18 mouse cellular contexts compared by ENCODE assay signal in the genomic region with DNA sequence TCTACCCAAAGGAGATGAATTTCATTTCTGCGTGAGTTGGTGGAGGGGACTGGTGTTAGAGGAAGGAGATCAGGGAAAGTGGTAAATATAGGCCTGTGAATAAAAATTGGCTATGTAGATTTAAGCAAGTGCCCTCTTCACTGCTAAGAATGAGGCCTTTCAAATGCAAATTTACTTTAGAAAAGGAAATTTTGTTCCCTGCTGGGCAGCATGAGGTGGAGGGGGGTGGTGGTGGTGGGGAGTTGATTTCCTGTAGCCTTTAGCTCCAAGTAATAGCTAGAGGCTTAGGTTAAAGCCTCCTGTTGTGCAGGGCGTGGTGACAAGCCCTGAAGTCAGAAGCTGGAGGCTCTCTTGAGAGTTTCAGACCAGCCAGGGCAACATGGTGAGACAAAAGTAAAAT. TPM values are rescaled to one million over a fixed set of nuclear protein-coding genes. Genes with fewer than 3 reads are reported as not detected.
DNase-seq lines count a peak whose midpoint lies in the region; ATAC-seq and TF ChIP-seq lines count a peak whose summit lies in the region.
"Had no signal": no experiment of that assay in that cellular context is flagged by ENCODE, and none has a peak within 500 bp of the region (broad histone marks: within the 10 kb centered on the region; RNA-seq: fewer than 3 reads in every experiment).

No protein-coding gene starts in this region.

- peak overlapping the region; percentile 78 for H3K9ac ChIP-seq in ES-Bruce4 (ENCODE audit: low read depth, poor library complexity, severe bottlenecking)
- no peak overlapping the region for H3K9ac ChIP-seq in forebrain, embryonic 13.5 days
- no peak overlapping the region for H3K9ac ChIP-seq in kidney, embryonic 14.5 days (ENCODE audit: low read depth, low read length)
- H3K9ac ChIP-seq: liver, embryonic 13.5 days had no signal

- peak overlapping the region; percentile 100 for H3K27ac ChIP-seq in ES-Bruce4 (ENCODE audit: insufficient read depth, low read length)
- peak overlapping the region; percentile 59 for H3K27ac ChIP-seq in forebrain, embryonic 13.5 days
- no peak overlapping the region for H3K27ac ChIP-seq in kidney, embryonic 14.5 days (ENCODE audit: low read depth, low read length)
- H3K27ac ChIP-seq: liver, embryonic 13.5 days had no signal

- peaks cover 49% of the 10 kb centered on the region for H3K36me3 ChIP-seq in E14TG2a.4 (ENCODE audit: insufficient read depth, low read length)
- H3K36me3 ChIP-seq in ES-Bruce4 (ENCODE audit: control insufficient read depth, insufficient read depth, low read length, poor library complexity, severe bottlenecking) = peaks cover 32% of the 10 kb centered on the region
- peaks cover 30% of the 10 kb centered on the region for H3K36me3 ChIP-seq in forebrain, embryonic 13.5 days (ENCODE audit: poor library complexity, severe bottlenecking)
- H3K36me3 ChIP-seq in kidney, embryonic 14.5 days (ENCODE audit: control insufficient read depth, insufficient read depth, low read length) = peaks cover 12% of the 10 kb centered on the region; the same call in 1 of the 2 replicates
- H3K36me3 ChIP-seq: liver, embryonic 13.5 days had no signal

- peak; percentile 64 for ATAC-seq in forebrain, embryonic 13.5 days
- ATAC-seq in kidney, embryonic 14.5 days (ENCODE audit: low FRiP score, low TSS enrichment) = no peak
- ATAC-seq in inflammation-experienced regulatory T-cells, adult 6 months = no peak

- DNase-seq in mesoderm, embryonic 11.5 days (ENCODE audit: low read depth, low spot score) = peak; percentile 12
- no peak for DNase-seq in kidney, postnatal 36 days
- DNase-seq in urinary bladder, adult 18-20 months (ENCODE audit: low spot score in 2 of 2) = no peak
- DNase-seq: cerebellum, postnatal 25 days; gastrocnemius, postnatal 25 days; heart, postnatal 36 days; liver, embryonic 13.5 days; lung, postnatal 14 days; retina, postnatal 1 day; thymus, adult 2 months had no signal

- TF ChIP-seq CTCF in E14TG2a.4 (conservative IDR thresholded peaks at IDR 0.05; ENCODE audit: low read length) (no peak), ES-Bruce4 (IDR thresholded peaks at IDR 0.05; ENCODE audit: low read depth, low read length) (no peak)

- H3K4me3 ChIP-seq in E14TG2a.4 (replicated peaks; ENCODE audit: low read length) = peak overlapping the region; percentile 55
- H3K4me3 ChIP-seq in ES-Bruce4 (ENCODE audit: low read depth, low read length) = no peak overlapping the region
- no peak overlapping the region for H3K4me3 ChIP-seq in forebrain, embryonic 13.5 days
- H3K4me3 ChIP-seq in kidney, embryonic 14.5 days (ENCODE audit: low read length) = no peak overlapping the region
- H3K4me3 ChIP-seq: erythroblast, embryonic 14.5 days; liver, embryonic 13.5 days; myocyte had no signal

- 2% methylated on average over 2 of the region's 2 CpGs for WGBS in forebrain, embryonic 13.5 days
- 29% methylated on average over 2 of the region's 2 CpGs for whole genome bisulfite sequencing in kidney, embryonic 14.5 days

- peak overlapping the region; percentile 40 for H3K4me2 ChIP-seq in forebrain, embryonic 13.5 days
- no peak overlapping the region for H3K4me2 ChIP-seq in kidney, embryonic 14.5 days (replicated peaks; ENCODE audit: low read depth, low read length)
- H3K4me2 ChIP-seq: liver, embryonic 13.5 days had no signal

- no peaks in the 10 kb centered on the region for H3K9me3 ChIP-seq in E14TG2a.4 (ENCODE audit: low read length)
- no peaks in the 10 kb centered on the region for H3K9me3 ChIP-seq in ES-Bruce4 (replicated peaks; ENCODE audit: control insufficient read depth, insufficient read depth, low read length, poor library complexity, severe bottlenecking)
- H3K9me3 ChIP-seq in forebrain, embryonic 13.5 days (replicated peaks) = no peaks in the 10 kb centered on the region
- no peaks in the 10 kb centered on the region for H3K9me3 ChIP-seq in kidney, embryonic 14.5 days (ENCODE audit: control insufficient read depth, low read length)
- H3K9me3 ChIP-seq: liver, embryonic 13.5 days had no signal

- H3K4me1 ChIP-seq in E14TG2a.4 (replicated peaks; ENCODE audit: low read depth, low read length) (peaks cover 76% of the 10 kb centered on the region), ES-Bruce4 (ENCODE audit: control insufficient read depth, insufficient read depth, low read length) (peaks cover 22% of the 10 kb centered on the region)
- peaks cover 22% of the 10 kb centered on the region for H3K4me1 ChIP-seq in forebrain, embryonic 13.5 days
- H3K4me1 ChIP-seq in kidney, embryonic 14.5 days (ENCODE audit: control insufficient read depth, insufficient read depth, low read length) = no peaks in the 10 kb centered on the region
- H3K4me1 ChIP-seq: liver, embryonic 13.5 days had no signal

- TF ChIP-seq POLR2A in ES-Bruce4 (IDR thresholded peaks at IDR 0.05; ENCODE audit: insufficient read depth, low read length) = no peak

- H3K27me3 ChIP-seq in E14TG2a.4 (ENCODE audit: insufficient read depth, low read length) (no peaks in the 10 kb centered on the region), ES-Bruce4 (ENCODE audit: control insufficient read depth, insufficient read depth, low read length, poor library complexity, severe bottlenecking) (no peaks in the 10 kb centered on the region)
- 0 out of 2 replicates have a peak, but pooled peaks cover 4% of the 10 kb centered on the region for H3K27me3 ChIP-seq in forebrain, embryonic 13.5 days
- no peaks in the 10 kb centered on the region for H3K27me3 ChIP-seq in kidney, embryonic 14.5 days (ENCODE audit: control insufficient read depth, insufficient read depth, low read length)
- H3K27me3 ChIP-seq: liver, embryonic 13.5 days had no signal

- TF ChIP-seq EP300 in ES-Bruce4 (IDR thresholded peaks at IDR 0.05; ENCODE audit: insufficient read depth, low read depth, low read length) = peak; percentile 100

RNA-seq across cellular contexts. Expression of gene Olfr90, which starts 9.3 kb away (rescaled TPM):
- polyA plus RNA-seq in ES-Bruce4 (2011; ENCODE audit: insufficient read depth, insufficient read length, low read depth, missing spikeins) = 0.22 TPM in 1 of 2 replicates, not detected in the other
- polyA plus RNA-seq in forebrain, embryonic 13.5 days (2015; fragmentation: Nextera tagmentation; extraction: Ambion mirVana) = 0.09 and 0.10 TPM in 2 replicates
- not detected in 2 replicates for polyA plus RNA-seq in kidney, embryonic 14.5 days (2014; fragmentation: Nextera tagmentation; extraction: Ambion mirVana)
- under 1 TPM in 2 of 3 experiments, not detected in 1; 0.16 to 0.20 TPM for polyA plus RNA-seq in inflammation-experienced regulatory T-cells, adult 6 months (2017; shearing (Covaris generic))
- polyA plus RNA-seq: erythroblast, embryonic 14.5 days; kidney, embryonic 16.5 days; liver, embryonic 13.5 days; myocyte; thymus, adult 2 months had no signal

RNA-seq across cellular contexts. Expression of gene Olfr91, which starts 19.1 kb away (rescaled TPM):
- not detected in 2 replicates for polyA plus RNA-seq in ES-Bruce4 (2011; ENCODE audit: insufficient read depth, insufficient read length, low read depth, missing spikeins)
- polyA plus RNA-seq in forebrain, embryonic 13.5 days (2015; fragmentation: Nextera tagmentation; extraction: Ambion mirVana) = not detected in 2 replicates
- polyA plus RNA-seq in kidney, embryonic 14.5 days (2014; fragmentation: Nextera tagmentation; extraction: Ambion mirVana) = not detected in 2 replicates
- under 1 TPM in 1 of 3 experiments, not detected in 2; 0.15 TPM for polyA plus RNA-seq in inflammation-experienced regulatory T-cells, adult 6 months (2017; shearing (Covaris generic))
- polyA plus RNA-seq: erythroblast, embryonic 14.5 days; kidney, embryonic 16.5 days; liver, embryonic 13.5 days; myocyte; thymus, adult 2 months had no signal

RNA-seq across cellular contexts. Expression of gene Gabbr1, which starts 33.2 kb away (rescaled TPM):
- 163 and 180 TPM in 2 replicates for polyA plus RNA-seq in ES-Bruce4 (2011; ENCODE audit: insufficient read depth, insufficient read length, low read depth, missing spikeins)
- polyA plus RNA-seq in forebrain, embryonic 13.5 days (2015; fragmentation: Nextera tagmentation; extraction: Ambion mirVana) = 30.1 and 35.2 TPM in 2 replicates
- 8.1 and 11.6 TPM in 2 replicates for polyA plus RNA-seq in kidney, embryonic 14.5 days (2014; fragmentation: Nextera tagmentation; extraction: Ambion mirVana)
- 1 to 10 TPM; 4.1 to 8.0 (median 7.4) TPM for polyA plus RNA-seq in inflammation-experienced regulatory T-cells, adult 6 months (2017; shearing (Covaris generic))

RNA-seq across cellular contexts. Expression of gene Olfr92, which starts 40.9 kb away (rescaled TPM):
- not detected in 2 replicates for polyA plus RNA-seq in ES-Bruce4 (2011; ENCODE audit: insufficient read depth, insufficient read length, low read depth, missing spikeins)
- not detected in 2 replicates for polyA plus RNA-seq in forebrain, embryonic 13.5 days (2015; fragmentation: Nextera tagmentation; extraction: Ambion mirVana)
- polyA plus RNA-seq in kidney, embryonic 14.5 days (2014; fragmentation: Nextera tagmentation; extraction: Ambion mirVana) = not detected in 2 replicates
- not detected for polyA plus RNA-seq in inflammation-experienced regulatory T-cells, adult 6 months (2017; shearing (Covaris generic))
- polyA plus RNA-seq: erythroblast, embryonic 14.5 days; kidney, embryonic 16.5 days; liver, embryonic 13.5 days; myocyte; thymus, adult 2 months had no signal

RNA-seq across cellular contexts. Expression of gene Mog, which starts 55.8 kb away (rescaled TPM):
- not detected in 2 replicates for polyA plus RNA-seq in ES-Bruce4 (2011; ENCODE audit: insufficient read depth, insufficient read length, low read depth, missing spikeins)
- polyA plus RNA-seq in forebrain, embryonic 13.5 days (2015; fragmentation: Nextera tagmentation; extraction: Ambion mirVana) = 1.1 and 1.5 TPM in 2 replicates
- polyA plus RNA-seq in kidney, embryonic 14.5 days (2014; fragmentation: Nextera tagmentation; extraction: Ambion mirVana) = 0.12 and 0.14 TPM in 2 replicates
- not detected for polyA plus RNA-seq in inflammation-experienced regulatory T-cells, adult 6 months (2017; shearing (Covaris generic))
- polyA plus RNA-seq: erythroblast, embryonic 14.5 days; liver, embryonic 13.5 days; thymus, adult 2 months had no signal
